Mouse (Mus musculus): ENCODE measurements around the gene Cdkl3.

Gene Cdkl3

GRCm38 (mm10) chr11:52127169-52127568 lies 123.1 kb downstream of the Cdkl3 start:
- no peak for DNase-seq

DNA sequence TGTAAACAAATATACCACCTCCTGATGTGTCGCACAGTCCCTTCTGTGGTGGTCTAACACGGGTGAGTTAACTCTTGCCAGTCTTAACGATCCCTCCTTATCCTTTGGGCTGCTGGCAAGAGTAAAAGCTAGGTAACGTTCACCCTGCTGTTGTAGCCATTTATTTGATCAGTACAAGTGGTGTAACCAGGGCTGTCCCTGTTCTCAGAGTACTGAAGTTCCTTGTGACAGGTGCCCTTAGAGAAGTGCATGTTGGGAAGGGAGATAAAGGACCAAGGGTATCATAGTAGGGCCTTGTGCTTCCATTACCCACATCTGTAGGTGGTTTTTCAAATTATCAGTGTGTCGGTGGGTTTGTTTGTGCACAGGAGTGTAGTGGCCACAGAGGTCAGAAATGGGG lies 123.7 kb downstream of the Cdkl3 start:
- DNase-seq: no peak

- DNase-seq: no peak
Observed at GRCm38 (mm10) chr11:52128316-52129061, 124.5 kb downstream of the Cdkl3 start.

GRCm38 (mm10) chr11:52129171-52129570 lies 125.2 kb downstream of the Cdkl3 start:
- DNase-seq: no peak

- peak; percentile 55 for DNase-seq
Observed at GRCm38 (mm10) chr11:52129621-52130450, 125.8 kb downstream of the Cdkl3 start.

DNA sequence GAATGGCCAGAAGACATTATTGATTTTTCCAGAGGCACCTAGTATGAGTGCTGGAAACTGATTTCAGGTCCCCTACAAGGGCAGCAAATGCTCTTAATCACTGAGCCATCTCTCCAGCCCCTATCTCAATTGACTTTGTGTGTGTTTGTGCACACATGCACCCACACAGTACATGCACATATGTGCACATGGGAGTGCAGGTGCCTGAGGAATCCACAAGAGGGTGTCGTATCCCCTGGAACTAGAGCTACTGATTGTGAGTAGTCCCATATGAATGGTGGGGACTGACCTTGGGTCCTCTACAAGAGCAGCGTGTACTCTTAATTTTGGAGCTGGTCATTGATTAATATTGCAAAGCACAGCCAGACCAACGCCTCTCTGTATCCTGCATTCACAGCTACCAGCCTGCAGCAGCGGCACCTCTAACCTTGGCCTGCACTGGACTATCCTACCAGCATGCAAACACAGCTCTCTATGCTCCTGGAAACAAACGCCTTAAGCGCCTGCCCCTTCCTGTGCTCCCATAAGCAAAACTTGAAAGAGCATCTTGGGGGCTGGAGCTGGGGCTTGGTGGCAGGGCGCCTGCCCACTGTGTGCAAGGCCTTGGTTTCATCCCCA lies 126.5 kb downstream of the Cdkl3 start:
- no peak for DNase-seq
